Mouse (Mus musculus): ENCODE measurements at regions not wholly inside any gene's neighbourhood (a gene's known extent, or its start where the extent isn't known, plus 50 kb on each side); places are given as distances from the start of the nearest gene placed in this dataset.

DNA sequence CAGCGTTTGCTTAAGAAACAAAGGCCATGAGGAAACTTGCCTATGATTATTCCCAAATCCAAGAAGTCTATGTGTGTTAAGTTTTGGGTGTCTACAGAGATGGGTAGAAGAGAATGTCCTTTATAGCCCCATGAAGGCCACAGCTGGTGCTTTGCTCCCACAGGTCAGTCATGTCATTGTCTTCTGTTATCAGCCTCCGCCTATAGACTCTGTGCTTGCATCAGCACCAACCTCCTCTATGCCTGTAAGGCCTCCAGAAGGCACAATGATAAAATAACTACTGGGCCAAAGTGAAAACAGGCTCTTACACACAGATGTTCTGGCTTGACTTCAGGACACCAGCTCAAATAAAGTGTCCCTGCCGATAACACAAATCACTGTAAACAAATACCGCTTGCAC, 333.8 kb upstream of the BC052040 start:
- no peak overlapping the region for H3K4me2 ChIP-seq
- H3K27me3 ChIP-seq: no peaks in the 10 kb centered on the region
- no peak overlapping the region for H3K27ac ChIP-seq
- no peaks in the 10 kb centered on the region for H3K9me3 ChIP-seq
- no peaks in the 10 kb centered on the region for H3K4me1 ChIP-seq (replicated peaks)
- H3K4me3 ChIP-seq (replicated peaks): no peak overlapping the region
- ATAC-seq (ENCODE audit: insufficient number of reproducible peaks, insufficient read depth, low FRiP score, low TSS enrichment, low read depth): no peak
- WGBS: 85% methylated on average over 4 of the region's 4 CpGs
- no peak overlapping the region for H3K9ac ChIP-seq (replicated peaks)
- H3K36me3 ChIP-seq: no peaks in the 10 kb centered on the region

DNA sequence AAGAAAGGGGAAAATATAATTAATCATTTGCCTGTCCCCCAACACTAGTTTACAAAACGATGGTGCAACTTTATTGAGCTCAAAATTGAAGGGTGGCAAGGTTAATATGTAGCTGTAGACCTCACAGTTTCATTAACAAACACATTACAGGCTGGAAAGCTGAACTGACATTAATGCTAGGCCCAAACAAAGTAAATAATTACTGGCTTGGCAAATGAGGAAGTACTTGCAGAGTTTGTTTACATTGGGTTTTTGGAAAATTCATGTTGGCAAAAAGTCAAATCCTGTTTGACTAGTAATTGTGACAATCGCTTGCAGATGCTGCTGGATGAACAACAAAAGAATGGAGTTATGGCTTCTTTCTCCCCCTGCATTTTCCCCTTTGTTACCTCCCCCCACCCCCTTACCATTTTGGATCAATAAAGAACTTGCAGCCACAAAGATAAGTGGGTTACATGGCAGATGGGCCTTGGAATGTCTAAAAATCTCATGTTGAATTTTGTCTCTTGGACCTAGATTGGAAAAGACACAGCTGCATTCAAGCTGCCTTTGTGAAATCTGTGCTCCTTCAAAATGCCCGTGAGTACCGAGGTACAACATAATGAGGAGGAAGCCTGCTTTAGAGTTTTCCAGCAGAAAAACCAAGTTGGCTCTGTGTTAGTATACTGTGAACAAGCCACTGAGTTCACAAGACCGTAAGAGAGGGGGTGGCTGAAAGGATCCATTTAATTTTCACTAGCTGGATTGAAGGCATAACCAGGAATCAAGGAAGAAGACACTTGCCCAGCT, 331.3 kb upstream of the BC052040 start:
- no peak overlapping the region for H3K27ac ChIP-seq
- no peaks in the 10 kb centered on the region for H3K27me3 ChIP-seq
- H3K4me3 ChIP-seq (replicated peaks): no peak overlapping the region
- no peak overlapping the region for H3K9ac ChIP-seq (replicated peaks)
- no peaks in the 10 kb centered on the region for H3K4me1 ChIP-seq (replicated peaks)
- WGBS: 62% methylated on average over 5 of the region's 5 CpGs
- no peaks in the 10 kb centered on the region for H3K9me3 ChIP-seq
- H3K36me3 ChIP-seq: no peaks in the 10 kb centered on the region
- ATAC-seq (ENCODE audit: insufficient number of reproducible peaks, insufficient read depth, low FRiP score, low TSS enrichment, low read depth): no peak
- no peak overlapping the region for H3K4me2 ChIP-seq

DNA sequence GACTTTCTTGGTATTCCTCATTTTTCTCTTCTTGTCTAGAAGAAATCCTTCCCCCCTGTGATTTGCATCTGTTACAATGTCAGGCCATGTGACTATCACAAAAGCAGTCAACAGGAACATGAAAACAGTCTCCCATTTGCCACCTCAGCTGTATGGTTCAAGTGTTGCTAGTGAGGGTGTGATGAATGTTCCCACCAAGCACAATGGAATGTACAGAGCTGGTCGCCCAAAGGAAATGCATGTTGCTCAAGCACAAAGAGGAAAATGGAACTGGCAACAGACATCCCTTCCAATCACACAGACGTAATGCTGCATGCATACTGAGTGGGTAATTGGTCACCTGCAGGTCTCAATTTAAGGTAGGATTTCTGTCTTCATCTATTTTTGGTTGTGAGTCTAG, 324.1 kb upstream of the BC052040 start:
- no peak overlapping the region for H3K9ac ChIP-seq (replicated peaks)
- no peaks in the 10 kb centered on the region for H3K9me3 ChIP-seq
- no peaks in the 10 kb centered on the region for H3K27me3 ChIP-seq
- 72% methylated on average over 2 of the region's 2 CpGs for WGBS
- ATAC-seq (ENCODE audit: insufficient number of reproducible peaks, insufficient read depth, low FRiP score, low TSS enrichment, low read depth): no peak
- no peaks in the 10 kb centered on the region for H3K4me1 ChIP-seq (replicated peaks)
- H3K27ac ChIP-seq: no peak overlapping the region
- H3K4me3 ChIP-seq (replicated peaks): no peak overlapping the region
- H3K4me2 ChIP-seq: no peak overlapping the region
- H3K36me3 ChIP-seq: no peaks in the 10 kb centered on the region

DNA sequence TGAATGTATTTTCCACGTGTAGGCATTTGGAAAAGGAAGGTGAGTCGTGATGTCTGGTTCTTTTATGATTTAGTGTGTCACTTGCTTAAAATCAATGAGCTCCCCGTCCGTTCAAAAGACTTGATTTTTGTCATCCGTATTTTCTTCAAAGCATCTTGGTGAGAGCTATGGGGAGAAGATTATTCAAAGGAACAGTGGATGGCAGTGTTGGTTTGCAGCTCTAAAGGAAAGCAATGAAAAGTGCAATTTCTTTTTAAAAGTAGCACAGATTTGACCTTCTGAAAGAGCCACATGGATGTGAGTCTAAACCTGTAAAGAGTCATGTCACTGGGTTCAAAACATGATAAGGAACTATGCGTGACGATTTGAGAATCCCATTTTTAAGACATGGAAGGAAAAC, 313.3 kb upstream of the BC052040 start:
- H3K4me1 ChIP-seq (replicated peaks): no peaks in the 10 kb centered on the region
- no peaks in the 10 kb centered on the region for H3K36me3 ChIP-seq
- ATAC-seq (ENCODE audit: insufficient number of reproducible peaks, insufficient read depth, low FRiP score, low TSS enrichment, low read depth): no peak
- H3K27ac ChIP-seq: no peak overlapping the region
- no peaks in the 10 kb centered on the region for H3K27me3 ChIP-seq
- no peak overlapping the region for H3K4me3 ChIP-seq (replicated peaks)
- H3K4me2 ChIP-seq: no peak overlapping the region
- H3K9ac ChIP-seq (replicated peaks): no peak overlapping the region
- 80% methylated on average over 7 of the region's 7 CpGs for WGBS
- H3K9me3 ChIP-seq: no peaks in the 10 kb centered on the region

DNA sequence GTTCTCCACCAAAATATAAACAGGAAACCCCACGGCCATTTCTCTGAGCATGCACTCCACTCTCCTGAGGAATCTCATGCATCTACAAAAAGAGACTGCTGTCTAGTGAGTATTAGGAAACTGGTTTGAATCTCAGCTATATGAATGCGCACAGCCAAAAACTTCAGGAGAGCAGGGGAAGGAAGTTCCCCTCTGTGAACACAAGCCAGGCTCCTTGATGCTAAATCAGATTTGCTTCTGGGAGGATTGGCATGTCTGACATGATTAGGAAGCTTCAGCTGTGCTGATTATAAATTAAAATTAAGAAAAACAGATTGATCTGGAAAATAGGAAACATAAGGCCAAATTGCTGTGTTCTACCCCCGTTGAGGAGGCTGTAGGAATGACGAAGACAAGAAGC, 304.1 kb upstream of the BC052040 start:
- Histone ChIP-seq H3K27ac (no peak overlapping the region), H3K9ac (replicated peaks) (no peak overlapping the region), H3K4me2 (no peak overlapping the region), H3K4me1 (replicated peaks) (no peaks in the 10 kb centered on the region), H3K27me3 (no peaks in the 10 kb centered on the region), H3K9me3 (no peaks in the 10 kb centered on the region), H3K36me3 (no peaks in the 10 kb centered on the region), H3K4me3 (replicated peaks) (no peak overlapping the region)
- no peak for ATAC-seq (ENCODE audit: insufficient number of reproducible peaks, insufficient read depth, low FRiP score, low TSS enrichment, low read depth)
- 68% methylated on average over 4 of the region's 4 CpGs for WGBS

DNA sequence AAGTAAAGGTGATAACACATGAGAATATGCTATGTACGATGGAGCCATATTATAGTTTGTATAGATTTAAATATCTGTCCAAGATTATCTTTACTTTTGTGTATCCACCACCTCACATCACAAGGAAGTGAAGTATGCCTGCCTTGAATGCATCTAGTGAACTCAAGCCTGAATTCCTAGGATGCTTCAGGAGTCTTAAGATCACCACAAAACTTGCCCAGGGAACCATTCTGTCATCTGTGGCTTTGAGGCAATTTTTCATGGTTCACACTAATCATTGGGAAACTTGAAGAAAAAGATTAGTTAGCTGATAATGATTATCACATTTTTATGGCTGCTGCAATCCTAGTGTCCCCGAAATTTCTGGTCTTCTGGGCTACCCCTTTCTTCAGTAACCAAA, 288.5 kb upstream of the BC052040 start:
- H3K27ac ChIP-seq: no peak overlapping the region
- H3K27me3 ChIP-seq: no peaks in the 10 kb centered on the region
- no peak overlapping the region for H3K4me3 ChIP-seq (replicated peaks)
- no peaks in the 10 kb centered on the region for H3K36me3 ChIP-seq
- no peaks in the 10 kb centered on the region for H3K9me3 ChIP-seq
- H3K4me2 ChIP-seq: no peak overlapping the region
- H3K9ac ChIP-seq (replicated peaks): no peak overlapping the region
- H3K4me1 ChIP-seq (replicated peaks): peaks cover 4% of the 10 kb centered on the region; the same call in 1 of the 2 replicates
- no peak for ATAC-seq (ENCODE audit: insufficient number of reproducible peaks, insufficient read depth, low FRiP score, low TSS enrichment, low read depth)
- 78% methylated on average over 2 of the region's 2 CpGs for WGBS

DNA sequence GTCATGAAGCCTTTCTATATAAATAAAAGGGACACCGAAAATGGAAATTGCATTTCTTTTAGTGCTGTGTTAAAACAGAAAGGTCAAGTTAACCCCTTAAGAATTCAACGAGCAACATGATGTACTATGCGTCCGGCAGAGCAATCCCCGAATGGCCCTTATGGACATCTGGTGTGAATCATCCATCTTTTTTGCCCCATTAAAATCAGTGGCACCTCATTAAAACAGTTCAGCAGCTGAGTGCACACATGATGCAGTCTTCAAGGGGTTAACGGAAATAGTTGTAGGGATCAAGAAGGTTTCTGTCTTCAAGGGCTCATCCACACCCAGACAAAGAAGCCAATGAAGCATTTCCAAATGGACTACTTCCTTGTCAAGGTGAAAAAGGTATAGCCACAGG, 284.1 kb upstream of the BC052040 start:
- Histone ChIP-seq H3K27me3 (no peaks in the 10 kb centered on the region), H3K36me3 (no peaks in the 10 kb centered on the region)

DNA sequence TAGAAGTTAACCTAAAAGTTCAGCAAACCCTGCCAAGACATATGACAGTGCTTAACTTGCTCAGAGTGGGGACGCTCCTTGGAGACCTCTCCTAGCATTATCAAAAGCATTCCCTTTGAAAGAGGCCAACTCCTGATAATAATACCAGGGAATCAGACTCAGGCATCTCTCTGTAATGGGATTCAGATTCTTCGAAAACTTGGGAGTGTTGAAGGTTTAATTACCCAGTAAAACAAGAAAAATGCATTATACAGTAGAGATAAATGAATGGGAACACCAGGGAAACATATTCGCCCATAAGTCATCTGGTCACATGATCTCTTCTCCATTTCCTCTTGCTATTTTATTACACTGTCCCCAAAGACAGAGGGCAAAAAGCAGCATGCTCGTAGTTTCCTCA, 274.3 kb upstream of the BC052040 start:
- 37% methylated on average over 4 of the region's 4 CpGs for WGBS
- Histone ChIP-seq H3K9me3 (no peaks in the 10 kb centered on the region), H3K4me1 (replicated peaks) (no peaks in the 10 kb centered on the region), H3K27ac (no peak overlapping the region), H3K4me3 (replicated peaks) (no peak overlapping the region), H3K27me3 (no peaks in the 10 kb centered on the region), H3K9ac (replicated peaks) (no peak overlapping the region), H3K36me3 (no peaks in the 10 kb centered on the region), H3K4me2 (no peak overlapping the region)
- ATAC-seq (ENCODE audit: insufficient number of reproducible peaks, insufficient read depth, low FRiP score, low TSS enrichment, low read depth): no peak

More for the DNA sequence above, 284.1 kb upstream of the BC052040 start:
- Histone ChIP-seq H3K4me1 (replicated peaks) (peaks cover 4% of the 10 kb centered on the region; the same call in 1 of the 2 replicates), H3K27ac (no peak overlapping the region), H3K4me3 (replicated peaks) (no peak overlapping the region), H3K9me3 (no peaks in the 10 kb centered on the region), H3K9ac (replicated peaks) (no peak overlapping the region), H3K4me2 (no peak overlapping the region)
- WGBS: 23% methylated on average over 6 of the region's 6 CpGs
- ATAC-seq (ENCODE audit: insufficient number of reproducible peaks, insufficient read depth, low FRiP score, low TSS enrichment, low read depth): no peak

DNA sequence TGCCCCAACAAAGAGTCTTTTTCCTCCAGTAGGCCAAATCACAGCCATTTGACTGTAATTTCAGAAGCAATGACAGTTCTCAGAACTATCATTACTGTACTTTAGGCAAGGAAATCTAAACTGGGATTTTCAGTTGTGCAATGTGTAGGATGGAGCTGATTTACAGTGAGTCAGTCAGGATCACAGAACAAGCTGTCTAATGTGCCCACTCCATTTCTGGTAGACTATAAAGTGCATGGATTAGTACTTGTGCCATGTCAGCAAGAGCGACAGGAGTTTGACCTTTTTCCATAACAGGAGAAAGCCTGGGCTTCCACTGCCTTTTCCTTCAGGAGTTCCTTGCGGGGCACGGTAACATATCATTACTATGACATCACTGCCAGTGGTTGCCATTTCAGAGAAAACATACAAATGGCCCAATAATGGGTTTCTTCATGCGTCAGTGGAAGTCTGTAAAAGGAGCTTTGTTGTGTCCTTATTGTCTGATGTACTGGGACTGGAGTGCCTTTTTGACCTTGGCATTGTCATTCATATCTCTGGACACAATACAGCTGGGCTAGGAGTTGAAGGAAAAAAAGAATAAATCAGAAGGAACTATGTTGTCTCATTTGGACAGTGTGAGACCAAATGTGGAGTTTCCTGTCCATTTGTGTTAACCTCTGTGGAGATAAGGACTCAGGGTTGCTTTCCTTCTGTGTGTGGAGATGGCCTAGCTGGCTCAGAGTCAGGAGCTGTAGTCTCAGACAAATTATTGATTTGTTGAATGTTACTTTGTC, 271.5 kb upstream of the BC052040 start:
- 0 out of 2 replicates have a peak, but pooled peaks cover 4% of the 10 kb centered on the region for H3K9me3 ChIP-seq
- ATAC-seq (ENCODE audit: insufficient number of reproducible peaks, insufficient read depth, low FRiP score, low TSS enrichment, low read depth): no peak
- 74% methylated on average over 4 of the region's 4 CpGs for WGBS
- H3K27ac ChIP-seq: no peak overlapping the region
- no peak overlapping the region for H3K4me3 ChIP-seq (replicated peaks)
- H3K4me1 ChIP-seq (replicated peaks): no peaks in the 10 kb centered on the region
- no peaks in the 10 kb centered on the region for H3K27me3 ChIP-seq
- no peak overlapping the region for H3K4me2 ChIP-seq
- no peak overlapping the region for H3K9ac ChIP-seq (replicated peaks)
- no peaks in the 10 kb centered on the region for H3K36me3 ChIP-seq

DNA sequence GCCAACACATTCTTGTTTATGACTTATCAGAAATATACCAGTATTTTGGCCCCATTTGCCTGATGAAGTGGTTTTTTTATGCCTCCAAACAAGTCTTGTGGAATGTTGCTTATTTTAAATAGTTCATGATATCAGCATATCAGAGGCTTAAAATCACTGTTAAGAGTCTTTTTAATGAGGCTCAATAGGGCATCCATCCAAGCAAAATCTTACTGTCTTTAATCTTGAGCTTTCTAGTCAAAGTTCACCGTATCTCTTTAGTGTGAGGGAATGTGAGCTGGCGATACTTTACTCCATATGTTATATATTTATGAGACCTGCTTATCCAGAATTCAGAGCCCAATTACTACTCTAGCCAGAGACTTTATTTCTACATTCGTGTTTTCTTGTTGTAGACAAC, 263.0 kb upstream of the BC052040 start:
- H3K4me1 ChIP-seq (replicated peaks): 0 out of 2 replicates have a peak, but pooled peaks cover 4% of the 10 kb centered on the region
- H3K36me3 ChIP-seq: no peaks in the 10 kb centered on the region
- H3K9me3 ChIP-seq: 0 out of 2 replicates have a peak, but pooled peaks cover 4% of the 10 kb centered on the region
- no peak overlapping the region for H3K4me2 ChIP-seq
- H3K9ac ChIP-seq (replicated peaks): no peak overlapping the region
- no peak overlapping the region for H3K27ac ChIP-seq
- no peak overlapping the region for H3K4me3 ChIP-seq (replicated peaks)
- 64% methylated on average over 3 of the region's 3 CpGs for WGBS
- no peaks in the 10 kb centered on the region for H3K27me3 ChIP-seq
- no peak for ATAC-seq (ENCODE audit: insufficient number of reproducible peaks, insufficient read depth, low FRiP score, low TSS enrichment, low read depth)

DNA sequence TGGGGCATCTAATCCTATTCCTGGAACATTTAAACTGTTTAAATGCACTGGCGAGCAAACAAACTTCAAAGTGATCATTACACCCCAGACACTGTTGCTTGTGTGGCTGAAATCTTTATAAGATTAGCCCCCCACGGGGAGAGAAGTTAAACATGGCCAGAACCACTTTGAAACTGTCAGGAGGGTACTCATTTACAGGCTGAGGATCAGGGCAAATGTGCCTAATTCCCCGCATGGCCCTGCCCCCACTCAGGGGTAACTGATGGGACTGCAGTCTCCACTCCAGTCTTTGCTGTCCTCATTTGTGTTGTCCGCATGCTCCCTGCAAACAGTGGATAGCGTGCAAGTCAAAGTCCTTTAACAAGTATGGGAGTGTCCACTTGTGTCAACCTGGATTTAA, 258.9 kb upstream of the BC052040 start:
- WGBS: 19% methylated on average over 5 of the region's 5 CpGs
- H3K9ac ChIP-seq (replicated peaks): no peak overlapping the region
- no peak overlapping the region for H3K4me3 ChIP-seq (replicated peaks)
- no peak overlapping the region for H3K4me2 ChIP-seq
- H3K27ac ChIP-seq: no peak overlapping the region
- peaks cover 10% of the 10 kb centered on the region; the same call in 1 of the 2 replicates for H3K4me1 ChIP-seq (replicated peaks)
- no peaks in the 10 kb centered on the region for H3K9me3 ChIP-seq
- no peak for ATAC-seq (ENCODE audit: insufficient number of reproducible peaks, insufficient read depth, low FRiP score, low TSS enrichment, low read depth)
- H3K36me3 ChIP-seq: no peaks in the 10 kb centered on the region
- H3K27me3 ChIP-seq: peaks cover 12% of the 10 kb centered on the region

All from limb, embryonic 12.5 days (tissue).